Mouse (Mus musculus): ENCODE data around the gene Pigw. TPM values are rescaled to one million over a fixed set of nuclear protein-coding genes. Genes with fewer than 3 reads are reported as not detected.

Pigw gene
- polyA plus RNA-seq (2021; fragmentation: Nextera tagmentation): 1.6 and 1.7 TPM in 2 replicates
- long read RNA-seq, experiment 1, partial matches to known transcripts: 0 of 3 reads
- long read RNA-seq, experiment 1, other reads (novel, unspliced or antisense): 0 of 3 reads
- long read RNA-seq, experiment 2, partial matches to known transcripts: 0 of 2 reads
- long read RNA-seq, experiment 2, other reads (novel, unspliced or antisense): 0 of 2 reads

GRCm38 (mm10) chr11:84879772-84880464 is at the start of gene Pigw, which contains the start of gene Myo19:
Pigw (minus strand) TSS chr11:84880285.
Myo19 (plus strand) TSS chr11:84880148.

GRCm38 (mm10) chr11:84916053-84916702 is 36.1 kb upstream of the Pigw start, which contains the start of gene Znhit3:
Znhit3 (minus strand) TSS chr11:84916366.

GRCm38 (mm10) chr11:84870337-84871043 is 9.6 kb downstream of the Pigw start, which contains the start of gene Ggnbp2:
Ggnbp2 (minus strand) TSS chr11:84870817.

GRCm38 (mm10) chr11:84828516-84829399 is 51.3 kb downstream of the Pigw start, which contains the start of gene Dhrs11:
Dhrs11 (minus strand) TSS chr11:84828994.

Other genes with a start within 250 kb of the Pigw start
- gene Mrm1, start 60.8 kb downstream of the Pigw start, polyA plus RNA-seq (2021; fragmentation: Nextera tagmentation): 12.6 and 14.5 TPM in 2 replicates
- gene Dhrs11, start 51.3 kb downstream of the Pigw start, polyA plus RNA-seq (2021; fragmentation: Nextera tagmentation): 3.0 and 5.1 TPM in 2 replicates
- gene Ggnbp2, start 9.5 kb downstream of the Pigw start, polyA plus RNA-seq (2021; fragmentation: Nextera tagmentation): 58.6 and 77.9 TPM in 2 replicates
- 0.86 and 1.3 TPM in 2 replicates for gene Myo19, start 137 bp downstream of the Pigw start, polyA plus RNA-seq (2021; fragmentation: Nextera tagmentation)
- 98.5 and 121 TPM in 2 replicates for gene Znhit3, start 36.1 kb upstream of the Pigw start, polyA plus RNA-seq (2021; fragmentation: Nextera tagmentation)
- gene Car4, start 77.5 kb upstream of the Pigw start, polyA plus RNA-seq (2021; fragmentation: Nextera tagmentation): 64.7 and 71.0 TPM in 2 replicates

All from left cerebral cortex, adult 6 months (tissue).